Mouse (Mus musculus) layer of hippocampus, postnatal 36 days (tissue): ENCODE measurements at regions not wholly inside any gene's neighbourhood (a gene's known extent, or its start where the extent isn't known, plus 50 kb on each side); places are given as distances from the start of the nearest gene placed in this dataset.
A peak's percentile ranks its signal among the peaks of the same experiment; 100 is the strongest.

Source experiments
- DNase-seq, 2 experiments: peaks; one replicate each; pipeline ENCODE4 v3.0.0; 2022

DNA sequence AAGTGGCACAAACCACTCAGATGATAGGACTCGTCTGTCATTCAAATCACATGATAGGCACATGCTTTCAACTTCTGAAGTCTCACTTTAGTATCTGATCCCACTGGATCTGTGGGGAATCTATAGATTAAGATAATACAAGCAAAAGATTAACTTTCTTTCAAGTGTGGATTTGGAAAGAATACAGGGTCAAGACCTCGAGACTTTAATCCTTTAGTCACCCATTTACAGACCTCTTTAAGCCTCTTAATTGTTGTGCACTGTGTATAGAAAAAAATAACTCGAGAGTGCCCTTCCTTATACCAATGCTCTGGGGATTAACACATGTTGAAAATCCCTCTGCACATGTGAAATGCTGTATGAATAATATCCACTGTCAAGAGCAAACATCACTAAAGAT lies 306.7 kb upstream of the Pard3b start:
- no peak for DNase-seq

GRCm38 (mm10) chr1:61336367-61336766 lies 302.3 kb upstream of the Pard3b start:
- no peak for DNase-seq

- no peak for DNase-seq
These were observed 285.7 kb upstream of the Pard3b start for GRCm38 (mm10) chr1:61352921-61353320.

DNA sequence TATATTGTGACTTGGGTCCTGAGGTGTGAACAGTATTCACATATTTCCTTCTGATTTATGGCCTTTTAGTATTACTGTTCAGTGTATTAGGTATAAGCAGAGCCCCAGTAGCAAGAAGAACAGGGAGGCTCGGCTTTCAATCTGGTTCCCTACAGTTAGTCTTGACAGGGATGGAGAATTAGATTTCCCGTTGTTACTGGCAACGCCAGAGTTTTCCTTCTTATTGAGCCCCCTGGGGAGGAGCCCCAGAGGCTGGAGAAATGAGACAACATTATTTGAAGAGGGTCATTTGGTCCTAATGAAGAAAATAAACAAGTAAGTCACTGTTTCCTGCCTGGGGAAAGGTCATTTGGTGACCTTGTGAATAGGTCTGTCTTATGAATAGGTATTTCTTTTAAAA lies 285.1 kb upstream of the Pard3b start:
- DNase-seq: no peak

DNA sequence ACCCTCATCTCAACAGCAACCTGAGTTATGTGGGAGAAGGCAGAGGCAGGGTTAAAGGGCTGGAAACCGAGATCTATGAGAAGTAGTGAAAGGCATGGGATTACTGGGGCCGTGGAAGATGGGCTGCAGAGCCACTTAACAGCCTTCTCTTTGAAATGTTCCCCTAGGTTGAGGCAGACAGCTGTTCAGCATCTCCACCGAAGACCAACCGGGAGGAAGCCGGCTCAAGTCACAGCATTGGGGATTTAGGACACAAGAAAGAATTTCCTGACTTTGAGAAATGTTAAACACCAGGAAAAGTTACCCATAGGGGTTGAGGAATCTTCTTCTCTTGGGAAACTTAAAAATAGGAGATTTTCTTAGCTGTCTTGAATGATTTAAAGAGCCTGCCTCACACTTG lies 283.4 kb upstream of the Pard3b start:
- DNase-seq: no peak

GRCm38 (mm10) chr1:61359011-61359930 lies 279.4 kb upstream of the Pard3b start:
- no peak for DNase-seq

- no peak for DNase-seq
These were observed 266.0 kb upstream of the Pard3b start for GRCm38 (mm10) chr1:61372581-61372980.

- no peak for DNase-seq
These were observed 264.7 kb upstream of the Pard3b start for GRCm38 (mm10) chr1:61373661-61374491.

GRCm38 (mm10) chr1:61376417-61376816 lies 262.2 kb upstream of the Pard3b start:
- no peak for DNase-seq

DNA sequence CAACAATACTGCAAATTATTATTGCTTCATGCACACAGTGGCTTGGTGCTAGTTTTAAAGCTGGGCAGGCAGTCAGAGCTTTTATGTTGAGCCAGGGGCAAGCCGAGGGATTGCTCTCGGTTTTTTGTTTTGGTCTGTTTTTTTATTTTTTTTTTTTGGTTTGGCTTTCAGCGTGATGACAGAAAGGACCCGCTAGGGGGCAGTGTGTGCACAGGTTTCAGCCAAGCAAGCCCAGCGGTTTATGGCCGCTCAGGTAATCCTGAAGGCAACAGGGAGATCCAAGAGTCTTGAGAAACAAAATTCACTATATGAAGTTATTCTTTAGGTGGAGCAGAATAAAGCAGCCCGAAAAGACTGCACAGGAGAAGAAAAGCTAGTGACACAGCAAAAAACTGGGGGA lies 261.6 kb upstream of the Pard3b start:
- DNase-seq: peak; percentile 53 to 68

DNA sequence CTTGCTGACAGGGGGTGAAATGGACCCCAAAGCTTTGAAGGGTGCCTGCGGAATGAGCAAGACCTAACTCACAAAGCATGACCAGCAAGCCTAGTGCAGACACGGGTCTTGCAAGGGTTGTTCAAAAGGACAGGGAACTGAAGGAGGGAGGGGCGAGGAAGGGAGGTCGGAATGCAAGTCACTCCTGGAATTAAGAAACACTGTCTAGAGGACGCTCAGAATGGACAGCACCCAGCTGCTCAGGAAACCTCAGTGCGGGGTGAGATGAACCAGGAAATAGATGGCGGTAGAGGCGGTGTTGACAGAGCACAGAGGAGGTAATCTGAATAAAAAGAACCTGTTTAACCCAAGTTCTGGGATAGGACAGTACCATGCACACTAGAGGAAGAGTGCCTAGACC lies 260.4 kb upstream of the Pard3b start:
- DNase-seq: no peak

DNA sequence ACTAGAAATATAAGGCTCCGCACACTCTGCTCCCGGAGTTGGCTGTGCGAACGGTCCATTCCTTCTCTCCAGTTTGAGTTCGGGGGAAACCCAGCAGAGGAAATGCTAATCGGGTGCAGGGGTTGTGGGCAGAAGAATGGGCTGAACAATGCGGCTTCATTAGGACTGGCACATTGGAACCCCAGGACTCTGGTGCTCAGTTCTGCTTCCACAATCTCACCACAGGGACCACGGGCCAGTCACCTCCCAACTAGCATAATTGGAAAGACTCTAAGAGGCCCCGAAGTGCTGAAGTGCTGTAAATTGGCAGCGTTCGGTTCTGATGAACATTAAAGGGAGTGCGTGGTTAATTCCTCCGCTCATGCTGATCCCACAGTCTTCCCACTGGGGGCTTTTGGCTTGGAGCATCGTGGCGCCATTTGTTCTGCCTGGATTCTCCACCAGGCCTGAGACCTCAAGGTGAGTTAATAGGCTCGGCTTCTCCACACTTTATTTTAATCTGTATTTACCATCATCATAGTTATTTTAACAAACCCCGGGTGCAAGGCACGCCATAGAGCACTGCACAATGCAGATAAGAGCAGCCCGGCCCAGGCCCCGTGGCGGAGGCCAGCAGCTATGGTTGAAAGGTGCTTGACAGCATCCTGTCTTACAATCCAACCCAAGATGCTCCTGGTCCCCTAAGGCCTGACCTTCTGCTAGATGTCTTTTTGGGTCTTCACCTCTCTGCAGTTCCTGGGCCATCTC lies 258.7 kb upstream of the Pard3b start:
- DNase-seq: peak in 1 of 2 experiments; percentile 16

- no peak for DNase-seq
These were observed 251.0 kb upstream of the Pard3b start for GRCm38 (mm10) chr1:61387587-61387986.

DNA sequence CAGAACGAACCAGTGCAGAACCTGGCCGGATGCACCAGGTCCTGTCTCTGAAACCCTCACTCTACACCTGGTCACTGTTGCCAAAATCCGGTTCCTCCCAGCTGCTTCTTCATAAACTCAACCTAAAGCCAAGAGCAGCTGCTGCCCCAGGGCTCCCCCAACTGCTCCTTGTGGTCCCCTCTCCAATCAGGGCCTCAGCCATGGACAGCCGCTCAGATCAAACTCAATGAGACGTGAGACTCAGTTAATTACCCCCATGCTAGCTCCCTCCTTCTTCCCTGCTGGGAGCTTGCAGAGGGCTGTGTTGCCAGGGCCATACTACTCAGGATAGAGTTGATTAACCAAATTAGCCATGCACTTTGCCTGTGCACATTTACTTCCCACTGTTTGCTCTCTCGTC lies 240.8 kb upstream of the Pard3b start:
- no peak for DNase-seq

- no peak for DNase-seq
These were observed 236.3 kb upstream of the Pard3b start for GRCm38 (mm10) chr1:61402339-61402738.

DNA sequence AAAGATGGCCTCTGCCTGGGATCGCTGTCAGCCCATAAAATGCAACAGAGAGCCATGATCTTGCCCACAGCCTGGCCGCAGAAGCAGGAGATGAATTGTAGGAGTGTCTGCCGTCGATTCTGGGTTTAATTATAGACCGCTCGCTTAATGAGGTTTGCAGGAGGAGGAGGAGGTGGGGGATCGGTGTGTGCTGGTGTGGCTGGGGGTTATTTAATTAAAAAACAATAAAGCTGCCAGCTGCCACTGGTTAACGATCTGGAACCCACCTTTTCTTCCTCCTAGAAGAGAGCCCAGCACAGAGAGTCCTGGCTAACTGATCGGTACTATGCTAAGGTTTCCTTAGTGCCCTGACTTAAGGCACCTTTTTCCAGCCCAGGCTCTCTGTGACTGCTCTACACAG lies 231.4 kb upstream of the Pard3b start:
- no peak for DNase-seq

- no peak for DNase-seq
These were observed 223.9 kb upstream of the Pard3b start for GRCm38 (mm10) chr1:61414772-61415171.

GRCm38 (mm10) chr1:61415426-61416195 lies 223.0 kb upstream of the Pard3b start:
- DNase-seq: no peak

DNA sequence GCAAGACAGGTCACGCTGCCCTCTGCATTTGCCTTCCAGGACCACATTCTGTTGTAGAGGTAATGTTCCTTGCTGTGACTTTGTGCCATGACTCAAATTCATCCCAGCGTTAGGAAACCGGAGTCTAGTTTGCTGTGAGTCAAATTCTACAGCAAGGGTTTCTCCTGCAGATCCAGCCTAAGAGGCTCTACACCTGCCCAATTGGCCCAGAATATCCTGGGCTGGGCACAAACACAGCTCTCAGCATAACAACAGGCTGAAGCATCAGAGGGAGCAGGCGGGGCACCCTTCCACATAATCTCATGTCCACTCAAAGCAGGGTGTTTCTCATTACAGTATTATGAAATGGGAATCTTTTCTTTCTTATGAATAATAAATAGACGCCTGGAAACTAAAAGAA lies 220.2 kb upstream of the Pard3b start:
- DNase-seq: no peak

DNA sequence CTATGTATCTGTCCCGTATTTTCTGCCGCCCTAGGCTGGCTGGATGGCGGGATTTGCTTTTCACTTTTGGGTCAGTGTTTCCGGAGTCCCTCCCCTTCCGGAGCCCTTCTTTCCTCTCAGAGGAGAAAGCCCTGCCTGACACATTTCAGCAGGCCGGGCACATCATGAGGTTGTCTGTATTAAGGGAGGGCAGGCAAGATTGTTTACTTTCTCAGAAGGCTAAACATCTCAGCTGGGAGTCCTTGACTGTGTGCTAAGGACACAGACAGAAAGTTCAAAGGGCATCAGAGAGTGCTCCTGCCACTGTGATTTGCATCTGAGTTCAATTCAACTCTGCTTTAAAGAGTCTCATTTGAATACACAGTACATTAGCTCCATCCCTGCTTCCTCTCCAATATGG lies 218.8 kb upstream of the Pard3b start:
- no peak for DNase-seq

DNA sequence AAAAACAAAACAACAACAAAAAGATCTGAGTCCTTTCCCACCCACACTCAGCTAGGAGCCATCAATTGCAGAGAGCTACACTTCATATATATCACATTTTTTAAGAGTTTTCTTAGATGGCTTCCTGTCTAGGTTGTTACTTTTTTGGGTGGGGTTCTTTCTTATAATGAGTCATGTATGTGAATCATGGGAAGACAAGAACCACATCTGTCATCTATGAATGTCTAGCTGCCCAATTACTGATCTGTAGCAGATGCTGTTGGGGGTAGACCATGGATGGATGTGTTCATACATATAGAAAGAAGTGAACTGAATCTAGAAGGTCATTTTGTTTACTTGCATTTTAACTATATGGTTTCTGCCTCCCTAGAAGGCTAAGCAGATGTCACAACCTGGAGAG lies 215.4 kb upstream of the Pard3b start:
- no peak for DNase-seq
